Mouse (Mus musculus) kidney, postnatal 0 days (tissue): ENCODE data around the gene Gm14403. TPM values are rescaled to one million over a fixed set of nuclear protein-coding genes. Genes with fewer than 3 reads are reported as not detected.
"Not testable (repeated sequence)": the region's sequence is repeated elsewhere in the genome, so short reads cannot be mapped to it uniquely, and the experiment has no call there.

Experiments used
- ATAC-seq: fragments of 200-750 bp; cut with Nextera tagmentation; replicated peaks from 2 replicates; pipeline ENCODE4 v1.8.0; 2017; ENCODE audit warnings: low read depth, moderate number of reproducible peaks, moderate TSS enrichment, moderate library complexity; ENCODE audit not compliant: low FRiP score
- DNase-seq: peaks from one replicate; pipeline ENCODE4 v3.0.0-alpha.2; 2016; ENCODE audit warnings: low spot score
- H3K27ac ChIP-seq: fragments of 300-500 bp; sonication (generic); 2 replicates; pipeline ENCODE4 v1.5.1; 2014; ENCODE audit warnings: mild to moderate bottlenecking
- H3K27me3 ChIP-seq: fragments of 300-500 bp; sonication (generic); 2 replicates; pipeline ENCODE4 v1.6.1; 2014; ENCODE audit warnings: low read length, mixed read lengths; ENCODE audit not compliant: insufficient read depth
- H3K36me3 ChIP-seq: fragments of 300-500 bp; sonication (generic); 2 replicates; pipeline ENCODE4 v1.6.1; 2014; ENCODE audit warnings: low read length, mixed read lengths; ENCODE audit not compliant: insufficient read depth
- H3K4me1 ChIP-seq: fragments of 300-500 bp; sonication (generic); replicated peaks from 2 replicates; pipeline ENCODE4 v1.6.1; 2014; ENCODE audit warnings: antibody characterized with exemption, low read length, mixed read lengths; ENCODE audit not compliant: insufficient read depth
- H3K4me2 ChIP-seq: fragments of 300-500 bp; sonication (generic); 2 replicates; pipeline ENCODE4 v1.6.1; 2014; ENCODE audit warnings: mild to moderate bottlenecking, low read length, moderate library complexity, mixed read lengths
- H3K4me3 ChIP-seq: fragments of 300-500 bp; sonication (generic); replicated peaks from 2 replicates; pipeline ENCODE4 v1.5.1; 2014; ENCODE audit warnings: low read depth, low read length
- H3K9ac ChIP-seq: fragments of 300-500 bp; sonication (generic); 2 replicates; pipeline ENCODE4 v1.6.1; 2014; ENCODE audit warnings: low read depth, low read length
- H3K9me3 ChIP-seq: fragments of 300-500 bp; sonication (generic); replicated peaks from 2 replicates; pipeline ENCODE4 v1.6.1; 2016; ENCODE audit warnings: low read length, inconsistent platforms, mixed read lengths
- CTCF ChIP-seq: IDR thresholded peaks from 2 replicates; pipeline ENCODE4 v1.5.1; 2016; ENCODE audit warnings: antibody characterized with exemption, low read depth, mild to moderate bottlenecking, moderate library complexity
- WGBS: fragments of 180-500 bp; shearing (Covaris S2); extraction: QIAGEN DNeasy Blood & Tissue Kit; methylation state at CpG from one replicate; pipeline ENCODE4 v1.1.7; 2014; 5-methylcytosine and 5-hydroxymethylcytosine counted together
- polyA plus RNA-seq: library from polyadenylated mRNA; unstranded; fragments of >200 nt; fragmentation: Nextera tagmentation; extraction: Ambion mirVana; gene quantifications from 2 replicates; pipeline ENCODE4 v1.2.1, GENCODE M21; 2015

The Gm14403 gene
- polyA plus RNA-seq, 1 experiment from 2014 or later = 4.7 TPM

- DNase-seq = no peak
- TF ChIP-seq CTCF = no peak
- Histone ChIP-seq H3K36me3 (no peaks in the 10 kb centered on the region), H3K4me2 (no peak overlapping the region), H3K9me3 (no peaks in the 10 kb centered on the region), H3K4me1 (no peaks in the 10 kb centered on the region), H3K27me3 (no peaks in the 10 kb centered on the region), H3K4me3 (no peak overlapping the region), H3K9ac (no peak overlapping the region), H3K27ac (no peak overlapping the region)
- 78% methylated on average over 9 of the region's 9 CpGs for whole genome bisulfite sequencing
- ATAC-seq = no peak
Measured at GRCm38 (mm10) chr2:177535876-177536275, 37.9 kb downstream of the Gm14403 start.

GRCm38 (mm10) chr2:177537141-177537540, 39.1 kb downstream of the Gm14403 start:
- not testable (repeated sequence) for H3K4me3 ChIP-seq, H3K27me3 ChIP-seq, H3K9me3 ChIP-seq, H3K36me3 ChIP-seq, H3K27ac ChIP-seq, DNase-seq, H3K9ac ChIP-seq, H3K4me2 ChIP-seq, ATAC-seq, H3K4me1 ChIP-seq
- 80% methylated on average over 2 of the region's 2 CpGs for WGBS

- DNase-seq, ATAC-seq, H3K9me3 ChIP-seq, H3K4me1 ChIP-seq, H3K27me3 ChIP-seq, H3K27ac ChIP-seq, H3K4me3 ChIP-seq, H3K36me3 ChIP-seq, H3K4me2 ChIP-seq, H3K9ac ChIP-seq: not testable (repeated sequence)
- 82% methylated on average over 5 of the region's 5 CpGs for WGBS
Measured at GRCm38 (mm10) chr2:177537717-177538116, 39.7 kb downstream of the Gm14403 start.

- WGBS = no CpG with 5 or more reads among the region's 1 CpGs
- H3K9me3 ChIP-seq, DNase-seq, H3K36me3 ChIP-seq, H3K27me3 ChIP-seq, H3K4me2 ChIP-seq, H3K27ac ChIP-seq, ATAC-seq, H3K9ac ChIP-seq, H3K4me3 ChIP-seq, H3K4me1 ChIP-seq: not testable (repeated sequence)
Measured at GRCm38 (mm10) chr2:177555261-177555660, 57.2 kb downstream of the Gm14403 start.

Other genes with a start within 250 kb of the Gm14403 start
- gene Gm14409, start 231.2 kb upstream of the Gm14403 start, polyA plus RNA-seq = not detected in 2 replicates
- 0.24 and 0.26 TPM in 2 replicates for gene Gm14412, start 173.9 kb upstream of the Gm14403 start, polyA plus RNA-seq
- gene Gm14418, start 99.9 kb upstream of the Gm14403 start, polyA plus RNA-seq = 10.5 and 12.0 TPM in 2 replicates
- 9.9 and 10.2 TPM in 2 replicates for gene Zfp970, start 33.5 kb upstream of the Gm14403 start, polyA plus RNA-seq
- gene Gm14406, start 80.0 kb downstream of the Gm14403 start, polyA plus RNA-seq = not detected in 2 replicates